Mouse (Mus musculus) adrenal gland, postnatal 10 days (tissue): Measurements from ENCODE around the gene Cnpy3. TPM values are rescaled to one million over a fixed set of nuclear protein-coding genes. Genes with fewer than 3 reads are reported as not detected.
"Not testable (repeated sequence)": the region's sequence is repeated elsewhere in the genome, so short reads cannot be mapped to it uniquely, and the experiment has no call there.

Experiments used
- DNase-seq: peaks from one replicate; pipeline ENCODE4 v3.0.0; 2021; ENCODE audit warnings: mixed read lengths
- total RNA-seq, 2 experiments: library from RNA; stranded (reverse); gene quantifications; 2 replicates each; pipeline ENCODE4 v1.2.3; 2021

The Cnpy3 gene
- total RNA-seq, 2 experiments from 2014 or later = 42.2 to 46.5 TPM

- DNase-seq = not testable (repeated sequence)
Measured at GRCm38 (mm10) chr17:46764916-46765315, 12.9 kb upstream of the Cnpy3 start.

- no peak for DNase-seq
Measured at GRCm38 (mm10) chr17:46763544-46763943, 11.5 kb upstream of the Cnpy3 start, which contains the start of gene Ptcra. Gene Ptcra, minus strand, starts transcription at chr17:46763712.

GRCm38 (mm10) chr17:46758753-46759152 is 6.7 kb upstream of the Cnpy3 start:
- no peak for DNase-seq

- no peak for DNase-seq
Measured at GRCm38 (mm10) chr17:46751056-46751793, 789 bp downstream of the Cnpy3 start.

GRCm38 (mm10) chr17:46750580-46750979 is 1.4 kb downstream of the Cnpy3 start:
- no peak for DNase-seq

GRCm38 (mm10) chr17:46749282-46749681 is 2.7 kb downstream of the Cnpy3 start:
- DNase-seq = no peak

- DNase-seq = no peak
Measured at GRCm38 (mm10) chr17:46747806-46748205, 4.2 kb downstream of the Cnpy3 start.

- DNase-seq = no peak
Measured at GRCm38 (mm10) chr17:46747234-46747633, 4.8 kb downstream of the Cnpy3 start.

GRCm38 (mm10) chr17:46745506-46745905 is 6.5 kb downstream of the Cnpy3 start:
- DNase-seq = no peak

GRCm38 (mm10) chr17:46742986-46743385 is 9.0 kb downstream of the Cnpy3 start:
- DNase-seq = no peak

- DNase-seq = no peak
Measured at GRCm38 (mm10) chr17:46741305-46741704, 10.7 kb downstream of the Cnpy3 start.

GRCm38 (mm10) chr17:46736160-46736559 is 15.9 kb downstream of the Cnpy3 start:
- DNase-seq = peak; percentile 60

- no peak for DNase-seq
Measured at GRCm38 (mm10) chr17:46735287-46735686, 16.7 kb downstream of the Cnpy3 start.

GRCm38 (mm10) chr17:46734055-46734454 is 18.0 kb downstream of the Cnpy3 start:
- DNase-seq = no peak

GRCm38 (mm10) chr17:46728904-46729318 is 23.1 kb downstream of the Cnpy3 start, which contains the start of gene Gnmt:
Gene Gnmt, minus strand, starts transcription at chr17:46729168.
- DNase-seq = peak; percentile 51

- DNase-seq = peak; percentile 37
Measured at GRCm38 (mm10) chr17:46728496-46728895, 23.5 kb downstream of the Cnpy3 start.

- peak; percentile 60 for DNase-seq
Measured at GRCm38 (mm10) chr17:46728021-46728420, 24.0 kb downstream of the Cnpy3 start.

- DNase-seq = no peak
Measured at GRCm38 (mm10) chr17:46727271-46727670, 24.7 kb downstream of the Cnpy3 start.

- DNase-seq = peak; percentile 45
Measured at GRCm38 (mm10) chr17:46725731-46726645, 26.0 kb downstream of the Cnpy3 start.

- DNase-seq = no peak
Measured at GRCm38 (mm10) chr17:46725273-46725672, 26.7 kb downstream of the Cnpy3 start.

GRCm38 (mm10) chr17:46724477-46725084 is 27.4 kb downstream of the Cnpy3 start:
- DNase-seq = no peak

GRCm38 (mm10) chr17:46721077-46721476 is 30.9 kb downstream of the Cnpy3 start:
- DNase-seq = peak; percentile 69
